Mouse (Mus musculus): Measurements from ENCODE around the gene Lrrc1. TPM values are rescaled to one million over a fixed set of nuclear protein-coding genes. Genes with fewer than 3 reads are reported as not detected.
A peak's percentile ranks its signal among the peaks of the same experiment; 100 is the strongest.

Gene Lrrc1
- polyA plus RNA-seq, 1 experiment from 2014 or later: 5.8 TPM

DNA sequence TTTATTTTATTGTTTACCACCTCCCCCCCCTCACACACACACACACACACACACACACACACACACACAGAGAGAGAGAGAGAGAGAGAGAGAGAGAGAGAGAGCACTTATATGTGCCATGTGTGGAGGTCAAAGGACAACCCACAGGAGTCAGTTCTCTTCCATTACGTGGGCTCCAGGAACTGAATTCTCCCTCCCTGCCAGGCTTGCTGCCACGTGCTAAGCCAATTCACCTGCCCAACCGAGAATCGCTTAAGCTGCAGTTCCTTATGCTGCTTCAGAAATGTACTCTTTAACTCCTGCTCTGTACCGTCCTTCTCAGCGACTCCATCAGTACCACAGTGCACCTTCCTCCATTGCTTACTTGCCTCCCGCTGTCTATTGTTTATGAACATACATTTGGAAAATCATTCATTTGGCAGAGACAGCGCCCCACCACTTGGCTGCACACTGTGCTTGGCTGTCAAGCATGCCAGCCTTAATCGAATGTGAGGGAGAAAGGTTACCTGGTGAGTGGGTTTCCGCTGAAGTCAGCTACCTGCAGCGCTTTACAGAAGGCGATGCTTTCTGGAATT, 72.9 kb downstream of the Lrrc1 start:
- Histone ChIP-seq H3K9me3 (ENCODE audit: control insufficient read depth, low read length) (no peaks in the 10 kb centered on the region), H3K4me2 (no peak overlapping the region), H3K27ac (ENCODE audit: low read depth, low read length) (no peak overlapping the region), H3K9ac (ENCODE audit: low read depth, low read length) (no peak overlapping the region), H3K36me3 (ENCODE audit: control insufficient read depth, insufficient read depth, low read length) (no peaks in the 10 kb centered on the region; the same call in 1 of the 2 replicates), H3K27me3 (replicated peaks; ENCODE audit: control insufficient read depth, insufficient read depth, low read length) (no peaks in the 10 kb centered on the region), H3K4me3 (ENCODE audit: low read depth, low read length) (no peak overlapping the region), H3K4me1 (replicated peaks; ENCODE audit: control insufficient read depth, insufficient read depth, low read length) (0 out of 2 replicates have a peak, but pooled peaks cover 2% of the 10 kb centered on the region)
- DNase-seq (ENCODE audit: low spot score): no peak
- 88% methylated on average over 12 of the region's 12 CpGs for WGBS
- ATAC-seq (replicated peaks; ENCODE audit: low FRiP score): no peak

DNA sequence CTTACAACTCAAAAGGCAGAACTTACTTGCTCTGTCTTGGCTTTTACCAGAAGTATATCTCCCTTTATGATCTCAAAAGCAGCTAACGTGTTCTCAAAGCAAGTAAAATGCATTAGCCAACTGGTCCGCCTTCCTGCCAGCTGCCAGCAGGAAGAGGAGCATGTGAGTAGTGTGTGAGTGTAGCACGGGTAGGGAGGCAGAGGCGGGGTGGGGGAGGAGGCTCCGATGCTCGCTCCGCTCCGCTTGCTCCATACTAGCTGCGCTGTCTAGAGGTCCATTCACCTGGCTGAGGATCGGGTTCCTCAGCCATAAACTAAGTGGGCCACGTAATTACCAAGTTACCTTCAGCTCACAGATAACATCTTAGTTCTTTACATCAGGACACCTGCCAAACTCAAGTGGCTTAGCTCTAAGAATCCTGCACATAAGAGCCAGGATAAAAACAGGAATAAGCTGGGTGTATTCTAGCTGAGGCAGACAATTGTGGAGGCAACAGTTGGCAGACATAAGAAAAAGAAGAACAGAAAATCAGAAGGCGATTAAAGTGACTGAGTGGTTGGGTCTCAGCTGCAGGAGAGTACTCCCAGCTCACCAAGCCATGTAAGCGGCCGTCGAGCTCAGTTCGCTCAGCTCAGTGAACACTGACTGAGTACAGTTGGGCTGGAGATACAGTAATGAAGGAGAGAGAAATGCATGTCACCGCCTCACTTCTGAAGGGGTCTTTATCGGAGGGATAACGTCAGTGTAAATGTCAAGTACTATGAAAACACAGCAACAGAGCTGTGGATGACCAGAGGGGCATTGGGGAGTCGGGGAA, 74.7 kb downstream of the Lrrc1 start:
- no peaks in the 10 kb centered on the region for H3K9me3 ChIP-seq (ENCODE audit: control insufficient read depth, low read length)
- H3K4me1 ChIP-seq (replicated peaks; ENCODE audit: control insufficient read depth, insufficient read depth, low read length): 0 out of 2 replicates have a peak, but pooled peaks cover 2% of the 10 kb centered on the region
- no peak overlapping the region for H3K27ac ChIP-seq (ENCODE audit: low read depth, low read length)
- no peak overlapping the region for H3K4me2 ChIP-seq
- no peaks in the 10 kb centered on the region; the same call in 1 of the 2 replicates for H3K36me3 ChIP-seq (ENCODE audit: control insufficient read depth, insufficient read depth, low read length)
- H3K4me3 ChIP-seq (ENCODE audit: low read depth, low read length): no peak overlapping the region
- no peak overlapping the region for H3K9ac ChIP-seq (ENCODE audit: low read depth, low read length)
- H3K27me3 ChIP-seq (replicated peaks; ENCODE audit: control insufficient read depth, insufficient read depth, low read length): no peaks in the 10 kb centered on the region
- 78% methylated on average over 20 of the region's 20 CpGs for WGBS
- DNase-seq (ENCODE audit: low spot score): no peak
- no peak for ATAC-seq (replicated peaks; ENCODE audit: low FRiP score)

DNA sequence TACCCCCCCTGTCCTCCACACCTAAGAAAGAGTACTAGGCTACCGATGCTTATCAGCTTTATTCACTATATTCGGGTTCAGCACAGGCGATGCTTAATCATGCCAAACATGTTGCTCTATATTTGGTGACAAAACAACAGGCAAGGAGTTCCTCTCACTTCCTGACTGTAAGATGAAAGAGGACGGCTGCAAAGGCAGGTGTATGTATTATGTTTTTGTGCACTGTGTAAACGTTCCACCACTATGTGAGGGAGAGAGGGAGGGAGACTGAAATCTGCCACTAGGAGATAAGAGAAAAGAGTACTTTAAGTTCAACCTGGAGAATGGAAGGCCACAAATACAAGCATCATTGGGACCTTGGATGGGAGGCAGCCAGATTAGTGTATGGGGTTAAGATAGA, 77.7 kb downstream of the Lrrc1 start:
- Histone ChIP-seq H3K4me2 (no peak overlapping the region), H3K27ac (ENCODE audit: low read depth, low read length) (no peak overlapping the region), H3K4me1 (replicated peaks; ENCODE audit: control insufficient read depth, insufficient read depth, low read length) (peaks cover 8% of the 10 kb centered on the region), H3K36me3 (ENCODE audit: control insufficient read depth, insufficient read depth, low read length) (no peaks in the 10 kb centered on the region; the same call in 1 of the 2 replicates), H3K4me3 (ENCODE audit: low read depth, low read length) (no peak overlapping the region), H3K27me3 (replicated peaks; ENCODE audit: control insufficient read depth, insufficient read depth, low read length) (no peaks in the 10 kb centered on the region), H3K9ac (ENCODE audit: low read depth, low read length) (no peak overlapping the region), H3K9me3 (ENCODE audit: control insufficient read depth, low read length) (no peaks in the 10 kb centered on the region)
- ATAC-seq (replicated peaks; ENCODE audit: low FRiP score) (0 out of 2 replicates have a peak, but pooled peaks have one; percentile 21), DNase-seq (ENCODE audit: low spot score) (no peak)
- WGBS: 61% methylated on average over 5 of the region's 5 CpGs

DNA sequence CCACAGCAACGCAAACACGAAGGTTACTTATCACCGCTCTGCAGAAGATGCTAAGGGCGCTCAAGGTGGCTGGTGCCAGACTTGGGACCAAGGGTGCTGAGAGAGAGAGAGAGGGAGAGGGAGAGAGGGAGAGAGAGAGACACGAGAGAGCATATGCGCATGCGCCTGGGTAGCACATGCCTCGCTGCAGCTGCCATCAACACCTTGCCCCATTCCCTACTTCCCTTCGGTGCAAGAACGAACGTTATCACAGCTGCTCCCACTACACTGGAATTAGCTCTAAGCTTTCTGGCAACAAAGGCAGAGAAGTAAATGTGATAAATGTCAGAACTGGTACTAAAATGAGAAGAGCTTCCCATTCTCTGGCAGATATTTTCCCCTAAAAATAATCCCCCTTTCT, 79.3 kb downstream of the Lrrc1 start:
- no peak overlapping the region for H3K27ac ChIP-seq (ENCODE audit: low read depth, low read length)
- DNase-seq (ENCODE audit: low spot score) (no peak), ATAC-seq (replicated peaks; ENCODE audit: low FRiP score) (no peak)
- no peak overlapping the region for H3K4me2 ChIP-seq
- H3K4me1 ChIP-seq (replicated peaks; ENCODE audit: control insufficient read depth, insufficient read depth, low read length): peaks cover 8% of the 10 kb centered on the region
- H3K9ac ChIP-seq (ENCODE audit: low read depth, low read length): no peak overlapping the region
- no peaks in the 10 kb centered on the region for H3K9me3 ChIP-seq (ENCODE audit: control insufficient read depth, low read length)
- WGBS: 77% methylated on average over 11 of the region's 11 CpGs
- no peaks in the 10 kb centered on the region for H3K27me3 ChIP-seq (replicated peaks; ENCODE audit: control insufficient read depth, insufficient read depth, low read length)
- H3K36me3 ChIP-seq (ENCODE audit: control insufficient read depth, insufficient read depth, low read length): no peaks in the 10 kb centered on the region; the same call in 1 of the 2 replicates
- H3K4me3 ChIP-seq (ENCODE audit: low read depth, low read length): no peak overlapping the region

DNA sequence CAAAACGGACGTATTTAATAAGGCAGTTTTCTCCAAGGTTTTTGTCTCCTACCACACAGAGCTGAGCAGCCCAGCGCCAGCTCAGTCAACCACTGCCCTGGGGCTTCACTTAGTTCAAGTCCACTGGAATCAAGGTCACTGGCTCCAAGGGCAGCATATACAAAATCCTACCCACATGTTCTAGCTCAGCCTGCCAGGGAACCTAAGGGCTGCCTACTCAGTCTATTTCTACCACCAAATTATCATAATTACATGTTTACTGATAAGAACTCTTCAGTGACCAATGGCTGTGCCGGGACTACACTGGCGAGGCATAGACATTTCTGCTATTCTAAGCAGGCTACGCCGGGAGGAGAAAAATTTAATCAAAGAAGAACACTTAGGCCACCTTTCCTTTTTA, 80.8 kb downstream of the Lrrc1 start:
- Histone ChIP-seq H3K36me3 (ENCODE audit: control insufficient read depth, insufficient read depth, low read length) (no peaks in the 10 kb centered on the region; the same call in 1 of the 2 replicates), H3K27ac (ENCODE audit: low read depth, low read length) (no peak overlapping the region), H3K4me2 (no peak overlapping the region), H3K27me3 (replicated peaks; ENCODE audit: control insufficient read depth, insufficient read depth, low read length) (no peaks in the 10 kb centered on the region), H3K9ac (ENCODE audit: low read depth, low read length) (no peak overlapping the region), H3K4me1 (replicated peaks; ENCODE audit: control insufficient read depth, insufficient read depth, low read length) (peaks cover 6% of the 10 kb centered on the region), H3K4me3 (ENCODE audit: low read depth, low read length) (no peak overlapping the region), H3K9me3 (ENCODE audit: control insufficient read depth, low read length) (no peaks in the 10 kb centered on the region)
- DNase-seq (ENCODE audit: low spot score): no peak
- 61% methylated on average over 7 of the region's 7 CpGs for WGBS
- peak; percentile 53 for ATAC-seq (replicated peaks; ENCODE audit: low FRiP score)

DNA sequence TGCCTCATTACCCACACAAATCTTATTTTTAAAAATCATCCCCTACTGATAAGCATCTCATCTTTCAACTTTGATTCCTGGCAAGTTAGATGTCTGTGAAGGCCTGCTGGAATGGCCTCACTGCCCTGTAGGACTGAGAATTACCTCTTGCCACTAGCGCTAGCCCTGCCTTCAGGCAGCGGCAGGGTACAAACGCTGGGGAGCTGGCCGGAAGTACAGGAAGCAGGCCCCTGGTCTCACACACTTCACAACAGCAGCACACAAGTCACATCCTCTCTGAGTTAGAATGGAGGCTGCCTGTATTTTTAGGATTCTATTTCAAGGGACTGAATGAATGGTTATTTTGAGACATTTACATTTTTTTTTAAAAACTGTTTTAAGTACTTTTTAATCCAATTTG, 81.5 kb downstream of the Lrrc1 start:
- Histone ChIP-seq H3K4me2 (no peak overlapping the region), H3K27ac (ENCODE audit: low read depth, low read length) (no peak overlapping the region), H3K4me1 (replicated peaks; ENCODE audit: control insufficient read depth, insufficient read depth, low read length) (peaks cover 6% of the 10 kb centered on the region), H3K4me3 (ENCODE audit: low read depth, low read length) (no peak overlapping the region), H3K27me3 (replicated peaks; ENCODE audit: control insufficient read depth, insufficient read depth, low read length) (no peaks in the 10 kb centered on the region), H3K9ac (ENCODE audit: low read depth, low read length) (no peak overlapping the region), H3K36me3 (ENCODE audit: control insufficient read depth, insufficient read depth, low read length) (no peaks in the 10 kb centered on the region; the same call in 1 of the 2 replicates), H3K9me3 (ENCODE audit: control insufficient read depth, low read length) (no peaks in the 10 kb centered on the region)
- DNase-seq (ENCODE audit: low spot score) (no peak), ATAC-seq (replicated peaks; ENCODE audit: low FRiP score) (no peak; the same call in 1 of the 2 replicates)
- 38% methylated on average over 4 of the region's 4 CpGs for WGBS

DNA sequence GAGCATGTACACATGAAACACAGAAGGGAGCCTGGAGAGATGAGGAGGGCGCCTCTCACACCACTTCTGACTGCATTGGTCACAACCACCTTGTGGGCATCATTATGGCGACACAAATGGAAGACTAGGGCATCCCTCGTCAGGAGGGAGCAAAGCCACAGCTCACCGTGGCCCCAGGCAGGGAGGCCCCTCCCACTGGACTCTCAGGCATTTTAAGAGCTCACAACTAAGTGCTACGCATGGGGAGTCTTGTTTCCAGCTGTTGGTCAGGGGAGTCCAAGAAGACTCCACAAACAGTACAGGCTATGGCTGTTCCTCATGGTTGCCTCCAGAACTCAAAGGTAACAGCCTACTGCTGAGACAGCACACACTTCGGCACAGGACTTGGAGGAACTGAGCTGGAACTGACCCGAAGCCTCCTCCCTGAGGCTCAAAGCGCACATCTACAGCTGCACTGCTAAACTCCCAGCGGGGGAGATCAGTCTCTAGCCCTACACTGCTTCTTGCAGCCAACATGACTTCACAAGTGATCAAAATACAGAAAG, 83.2 kb downstream of the Lrrc1 start:
- H3K4me2 ChIP-seq: no peak overlapping the region
- peaks cover 6% of the 10 kb centered on the region for H3K4me1 ChIP-seq (replicated peaks; ENCODE audit: control insufficient read depth, insufficient read depth, low read length)
- H3K27ac ChIP-seq (ENCODE audit: low read depth, low read length): no peak overlapping the region
- H3K27me3 ChIP-seq (replicated peaks; ENCODE audit: control insufficient read depth, insufficient read depth, low read length): no peaks in the 10 kb centered on the region
- no peak for ATAC-seq (replicated peaks; ENCODE audit: low FRiP score)
- 77% methylated on average over 9 of the region's 9 CpGs for WGBS
- no peak overlapping the region for H3K9ac ChIP-seq (ENCODE audit: low read depth, low read length)
- H3K36me3 ChIP-seq (ENCODE audit: control insufficient read depth, insufficient read depth, low read length): no peaks in the 10 kb centered on the region
- no peak overlapping the region for H3K4me3 ChIP-seq (ENCODE audit: low read depth, low read length)
- no peaks in the 10 kb centered on the region for H3K9me3 ChIP-seq (ENCODE audit: control insufficient read depth, low read length)
- no peak for DNase-seq (ENCODE audit: low spot score)

DNA sequence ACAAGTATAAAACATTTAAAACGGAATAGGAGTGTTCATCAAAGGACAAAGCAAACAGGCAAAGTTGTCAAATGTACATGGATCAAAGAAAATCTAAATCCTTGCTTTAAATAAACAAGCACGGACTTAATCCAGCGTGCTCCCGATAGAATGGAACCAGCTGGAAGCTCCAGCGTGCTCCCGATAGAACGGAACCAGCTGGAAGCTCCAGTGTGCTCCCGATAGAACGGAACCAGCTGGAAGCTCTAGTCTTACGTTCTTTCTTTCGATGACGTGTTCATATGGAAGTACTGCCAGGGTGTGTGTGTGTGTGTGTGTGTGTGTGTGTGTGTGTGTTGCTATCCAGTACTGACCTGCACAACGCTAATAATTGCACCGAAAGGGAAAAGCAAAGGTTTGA, 84.3 kb downstream of the Lrrc1 start:
- H3K4me1 ChIP-seq (replicated peaks; ENCODE audit: control insufficient read depth, insufficient read depth, low read length): peaks cover 6% of the 10 kb centered on the region
- 94% methylated on average over 14 of the region's 14 CpGs for WGBS
- H3K27ac ChIP-seq (ENCODE audit: low read depth, low read length): no peak overlapping the region

More for the DNA sequence above, 84.3 kb downstream of the Lrrc1 start:
- Histone ChIP-seq H3K27me3 (replicated peaks; ENCODE audit: control insufficient read depth, insufficient read depth, low read length) (no peaks in the 10 kb centered on the region), H3K9ac (ENCODE audit: low read depth, low read length) (no peak overlapping the region), H3K4me3 (ENCODE audit: low read depth, low read length) (no peak overlapping the region), H3K4me2 (no peak overlapping the region), H3K9me3 (ENCODE audit: control insufficient read depth, low read length) (no peaks in the 10 kb centered on the region), H3K36me3 (ENCODE audit: control insufficient read depth, insufficient read depth, low read length) (no peaks in the 10 kb centered on the region)
- ATAC-seq (replicated peaks; ENCODE audit: low FRiP score) (no peak), DNase-seq (ENCODE audit: low spot score) (no peak)

Measured in liver, embryonic 11.5 days (tissue).